Mouse (Mus musculus) embryonic stem cell, embryonic (primary cell): ENCODE measurements around the gene Myh14.

ENCODE experiments used
- CTCF ChIA-PET, 4 experiments: fragments of 300-600 bp in 2 of 4; fragments of 350-600 bp in 2 of 4; sonication (Branson Sonifier 250); formaldehyde crosslinking; loops; one replicate each; lab custom pipeline; 2022; ENCODE audit warnings: inconsistent platforms in 2 of 4; lab: Charles Lee
- POLR2A ChIA-PET, 4 experiments: fragments of 300-600 bp in 2 of 4; fragments of 350-600 bp in 2 of 4; sonication (Branson Sonifier 250); formaldehyde crosslinking; loops; one replicate each; lab custom pipeline; 2022; ENCODE audit warnings: antibody characterized with exemption in 4 of 4, inconsistent platforms in 1 of 4; lab: Charles Lee

Gene Myh14

DNA sequence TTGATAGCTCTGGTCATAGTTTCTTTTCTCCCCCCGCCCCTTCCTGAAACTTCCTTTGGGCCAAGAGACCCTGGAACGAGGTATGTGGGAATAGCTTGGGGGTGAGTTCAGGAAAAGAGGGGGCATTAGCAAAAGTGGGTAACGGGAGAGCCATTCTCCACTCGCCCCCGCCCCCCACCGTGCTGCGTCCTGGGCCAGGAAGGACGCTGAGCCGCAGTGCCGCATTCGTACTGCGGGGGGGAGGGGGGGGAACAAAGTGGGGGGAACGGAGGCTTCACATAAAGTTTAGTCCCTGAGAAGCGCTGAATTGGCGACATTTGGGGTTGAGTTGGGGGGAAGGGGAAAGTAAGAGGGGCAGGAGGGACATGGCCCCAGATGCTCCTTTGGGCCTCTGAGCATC is 77.6 kb downstream of the Myh14 start:
- POLR2A ChIA-PET: interaction anchor here (0.6 to 10.3 kb wide), 14 partner anchors 10 to 456 kb away, joined by 3 to 212 read pairs (median 4); partner anchors contain the start of gene Pold1 (in 1 of the 4)
- CTCF ChIA-PET: interaction anchor here in 3 of 4 experiments (0.6 to 1.6 kb wide), 8 partner anchors 10 to 219 kb away, joined by 3 to 10 read pairs (median 4); no protein-coding TSS in a partner anchor

- CTCF ChIA-PET: interaction anchor here in 1 of 4 experiments (0.6 to 2.4 kb wide), 7 partner anchors 15 to 379 kb away, joined by 3 to 9 read pairs (median 4); no protein-coding TSS in a partner anchor
- POLR2A ChIA-PET: interaction anchor here in 3 of 4 experiments (0.7 to 10.3 kb wide), 23 partner anchors 9 to 457 kb away, joined by 3 to 212 read pairs (median 5); partner anchors contain the start of genes Pold1 (in 2 of the 3), 1700028J19Rik (in 1 of the 3), 2410002F23Rik (in 1 of the 3) and Emc10 (in 1 of the 3)
Observed at GRCm38 (mm10) chr7:44591348-44592116, 79.1 kb downstream of the Myh14 start.

GRCm38 (mm10) chr7:44590402-44591347 is 80.0 kb downstream of the Myh14 start, which contains the start of gene Kcnc3:
Gene Kcnc3, plus strand, starts transcription at chr7:44590664.
- POLR2A ChIA-PET: interaction anchor here in 3 of 4 experiments (0.6 to 10.3 kb wide), 103 partner anchors 8 to 983 kb away, joined by 3 to 212 read pairs (median 4); partner anchors contain the start of genes Pold1 (in 3 of the 3), Emc10 (in 2 of the 3), Fam71e1 (in 2 of the 3) and Il4i1 (in 2 of the 3)
- CTCF ChIA-PET: interaction anchor here in 3 of 4 experiments (0.5 to 2.4 kb wide), 28 partner anchors 10 to 286 kb away, joined by 3 to 25 read pairs (median 4); partner anchors contain the start of gene Pold1 (in 1 of the 3)

DNA sequence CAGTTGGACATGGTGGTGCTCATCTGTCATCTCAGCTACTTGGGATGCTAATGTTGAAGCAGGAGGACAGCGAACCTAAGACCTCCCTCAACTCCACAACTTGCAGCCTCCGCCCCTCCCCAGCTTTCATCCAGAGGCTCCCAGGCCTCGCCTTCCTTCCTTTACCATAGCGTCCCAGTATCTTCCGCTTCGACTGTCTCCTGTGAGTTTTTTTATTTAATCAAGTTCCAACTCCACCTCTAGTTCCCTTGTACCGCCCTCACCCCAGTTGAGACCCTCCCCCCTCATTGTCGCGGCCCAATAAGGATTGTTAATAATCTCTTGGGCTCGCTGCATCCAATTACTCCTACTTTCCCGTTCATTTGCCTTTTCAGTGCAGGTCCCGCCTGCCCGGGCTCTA is 80.7 kb downstream of the Myh14 start:
- ChIA-PET CTCF (interaction anchor here in 2 of 4 experiments (0.6 to 2.4 kb wide), 25 partner anchors 9 to 285 kb away, joined by 3 to 25 read pairs (median 4); partner anchors contain the start of gene Pold1 (in 1 of the 2)), POLR2A (interaction anchor here in 3 of 4 experiments (0.6 to 10.3 kb wide), 96 partner anchors 9 to 982 kb away, joined by 3 to 212 read pairs (median 4); partner anchors contain the start of genes Emc10 (in 2 of the 3), Fam71e1 (in 2 of the 3), Il4i1 (in 2 of the 3) and Nr1h2 (in 2 of the 3))

DNA sequence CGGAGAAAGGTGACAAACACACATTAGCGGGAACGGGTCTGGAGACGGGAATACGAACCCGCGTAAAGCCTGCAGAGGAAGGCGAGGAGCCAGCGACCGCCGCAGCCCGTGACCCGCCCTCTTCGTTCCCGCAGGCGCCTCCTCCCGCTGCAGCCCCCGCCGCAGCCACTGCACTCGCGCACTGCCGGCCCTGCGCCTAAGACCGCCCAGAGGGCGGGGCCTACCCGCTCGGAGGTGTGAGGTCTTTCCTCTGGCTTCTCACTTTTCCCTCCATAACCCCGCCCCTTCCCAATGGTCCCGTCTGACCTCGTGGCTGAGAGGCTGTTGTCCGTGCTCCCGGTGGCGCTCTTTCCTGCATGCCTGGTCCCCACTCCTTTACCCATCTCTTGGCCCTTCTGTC is 81.5 kb downstream of the Myh14 start:
- POLR2A ChIA-PET: interaction anchor here (0.5 to 10.3 kb wide), 9 partner anchors 10 to 214 kb away, joined by 3 to 212 read pairs (median 8); no protein-coding TSS in a partner anchor
- CTCF ChIA-PET: interaction anchor here in 2 of 4 experiments (0.6 to 1.7 kb wide), 3 partner anchors 8 to 35 kb away, joined by 3 to 7 read pairs (median 3); no protein-coding TSS in a partner anchor

GRCm38 (mm10) chr7:44588338-44588737 is 82.3 kb downstream of the Myh14 start:
- ChIA-PET CTCF (interaction anchor here in 2 of 4 experiments (0.6 to 0.8 kb wide), 2 partner anchors 27 to 363 kb away, joined by 3 to 5 read pairs; no protein-coding TSS in a partner anchor), POLR2A (interaction anchor here in 3 of 4 experiments (0.9 to 10.3 kb wide), 4 partner anchors 15 to 28 kb away, joined by 3 to 212 read pairs (median 66); no protein-coding TSS in a partner anchor)

DNA sequence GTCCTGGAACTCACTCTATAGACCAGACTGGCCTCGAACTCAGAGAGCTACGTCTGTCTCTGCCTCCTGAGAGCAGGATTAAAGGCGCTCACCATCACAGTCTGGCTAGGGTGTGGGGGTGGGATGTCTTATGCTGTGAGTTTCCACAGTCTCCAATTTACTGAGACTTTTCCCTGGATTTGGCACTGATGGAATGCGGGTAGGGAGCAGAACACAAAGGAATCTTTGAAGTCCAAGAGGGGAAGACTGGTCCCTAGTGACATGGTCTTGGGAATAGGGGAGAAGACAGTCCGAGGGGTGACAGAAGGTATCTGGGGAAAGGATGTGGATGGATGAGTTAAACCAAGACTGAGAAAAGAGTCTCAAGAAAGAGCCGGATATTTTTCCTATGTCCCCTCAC is 83.0 kb downstream of the Myh14 start:
- POLR2A ChIA-PET: interaction anchor here (0.6 to 10.3 kb wide), 9 partner anchors 10 to 1616 kb away, joined by 3 to 212 read pairs (median 3); partner anchors contain the start of gene Napsa (in 1 of the 4)
- CTCF ChIA-PET: interaction anchor here in 2 of 4 experiments (1.0 to 1.5 kb wide), 4 partner anchors 11 to 101 kb away, joined by 3 to 6 read pairs (median 3); no protein-coding TSS in a partner anchor

DNA sequence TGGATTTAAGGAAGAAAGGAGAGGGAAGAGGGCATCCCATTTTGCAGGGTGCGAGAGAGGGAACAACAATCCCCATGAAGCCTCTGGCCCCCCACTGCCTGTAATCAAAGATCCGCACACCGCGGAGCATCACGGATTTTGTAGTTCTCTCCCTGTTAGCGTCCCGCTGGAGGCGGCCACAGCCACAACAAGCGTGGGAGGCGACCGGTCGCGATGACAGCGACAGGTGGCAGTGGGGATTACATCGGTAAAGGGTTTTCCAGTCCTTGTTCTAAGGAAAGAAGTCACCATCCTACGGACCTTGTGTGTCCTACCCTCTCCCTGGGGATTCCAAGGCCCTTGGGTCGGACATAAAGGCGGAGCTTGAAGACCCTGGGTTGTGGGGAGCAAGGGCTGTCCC is 83.7 kb downstream of the Myh14 start:
- POLR2A ChIA-PET: interaction anchor here in 3 of 4 experiments (0.6 to 10.3 kb wide), 11 partner anchors 11 to 1616 kb away, joined by 3 to 212 read pairs (median 3); partner anchors contain the start of genes Il4i1 (in 1 of the 3), Napsa (in 1 of the 3) and Nup62 (in 1 of the 3)

DNA sequence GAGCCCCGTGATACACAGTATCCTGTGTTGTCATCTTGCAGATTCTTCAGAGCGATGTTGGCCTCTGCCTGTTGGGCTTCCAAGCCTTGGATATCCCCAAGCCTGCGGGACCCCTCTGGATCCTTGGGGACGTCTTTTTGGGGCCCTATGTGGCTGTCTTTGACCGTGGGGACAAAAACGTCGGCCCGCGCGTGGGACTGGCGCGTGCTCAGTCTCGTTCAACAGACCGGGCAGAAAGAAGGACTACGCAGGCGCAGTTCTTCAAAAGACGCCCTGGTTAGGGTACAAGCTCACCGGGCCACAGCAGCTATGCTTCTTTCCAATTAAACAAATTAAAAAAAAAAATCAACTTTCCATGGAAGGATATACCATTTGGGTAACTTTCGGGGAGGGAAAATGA is 84.1 kb downstream of the Myh14 start:
- POLR2A ChIA-PET: interaction anchor here in 3 of 4 experiments (0.9 to 10.3 kb wide), 12 partner anchors 10 to 400 kb away, joined by 3 to 212 read pairs (median 4); partner anchors contain the start of genes Il4i1 (in 1 of the 3), Nup62 (in 1 of the 3) and Prmt1 (in 1 of the 3)

More for the DNA sequence above, 83.7 kb downstream of the Myh14 start:
- CTCF ChIA-PET: interaction anchor here (0.6 to 1.6 kb wide), 11 partner anchors 10 to 324 kb away, joined by 3 to 6 read pairs (median 3); no protein-coding TSS in a partner anchor

DNA sequence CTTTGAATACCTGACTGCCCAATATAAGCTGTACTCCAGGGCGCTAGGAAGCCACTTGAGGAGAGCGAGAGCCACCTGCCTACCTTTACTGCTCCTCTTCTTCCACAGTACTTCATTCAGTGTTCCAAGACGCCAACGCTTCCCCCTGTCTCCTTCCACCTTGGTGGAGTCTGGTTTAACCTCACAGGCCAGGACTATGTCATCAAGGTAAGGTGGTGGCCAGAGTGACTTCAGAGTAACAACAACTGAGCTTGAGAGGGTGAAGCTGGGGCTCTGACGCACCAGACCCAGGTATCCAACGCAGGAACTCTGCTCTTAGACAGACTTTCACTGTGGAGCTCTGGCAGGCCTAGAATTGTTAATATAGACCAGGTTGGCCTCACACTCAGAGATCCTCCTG is 85.0 kb downstream of the Myh14 start:
- ChIA-PET CTCF (interaction anchor here in 3 of 4 experiments (0.6 to 1.6 kb wide), 5 partner anchors 11 to 63 kb away, joined by 3 to 5 read pairs (median 3); no protein-coding TSS in a partner anchor), POLR2A (interaction anchor here in 3 of 4 experiments (0.7 to 10.3 kb wide), 8 partner anchors 9 to 401 kb away, joined by 3 to 212 read pairs (median 3); partner anchors contain the start of genes Pold1 (in 1 of the 3) and Prmt1 (in 1 of the 3))

More for the DNA sequence above, 84.1 kb downstream of the Myh14 start:
- CTCF ChIA-PET: interaction anchor here (0.6 to 1.6 kb wide), 9 partner anchors 10 to 324 kb away, joined by 3 to 6 read pairs (median 3); no protein-coding TSS in a partner anchor

DNA sequence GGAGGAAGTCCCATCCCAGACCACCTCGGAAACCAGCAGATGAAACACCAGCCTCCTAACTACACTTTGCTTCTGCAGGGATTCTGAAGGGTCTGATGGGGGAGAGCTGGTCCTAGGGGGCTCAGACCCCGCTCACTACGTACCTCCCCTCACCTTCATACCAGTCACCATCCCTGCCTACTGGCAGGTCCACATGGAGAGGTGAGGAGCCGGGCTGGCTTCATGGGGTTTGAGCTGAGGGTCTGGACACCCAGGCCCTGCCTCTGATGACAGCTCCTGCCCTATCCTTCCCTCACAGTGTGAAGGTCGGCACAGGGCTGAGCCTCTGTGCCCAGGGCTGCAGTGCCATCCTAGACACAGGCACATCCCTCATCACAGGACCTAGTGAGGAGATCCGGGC is 85.7 kb downstream of the Myh14 start:
- POLR2A ChIA-PET: interaction anchor here in 2 of 4 experiments (0.7 to 1.6 kb wide), 6 partner anchors 16 to 76 kb away, joined by 3 to 4 read pairs (median 3); partner anchors contain the start of gene Pold1 (in 1 of the 2)
- CTCF ChIA-PET: interaction anchor here in 2 of 4 experiments (0.6 to 1.2 kb wide), 5 partner anchors 9 to 48 kb away, joined by 3 to 4 read pairs (median 3); no protein-coding TSS in a partner anchor

DNA sequence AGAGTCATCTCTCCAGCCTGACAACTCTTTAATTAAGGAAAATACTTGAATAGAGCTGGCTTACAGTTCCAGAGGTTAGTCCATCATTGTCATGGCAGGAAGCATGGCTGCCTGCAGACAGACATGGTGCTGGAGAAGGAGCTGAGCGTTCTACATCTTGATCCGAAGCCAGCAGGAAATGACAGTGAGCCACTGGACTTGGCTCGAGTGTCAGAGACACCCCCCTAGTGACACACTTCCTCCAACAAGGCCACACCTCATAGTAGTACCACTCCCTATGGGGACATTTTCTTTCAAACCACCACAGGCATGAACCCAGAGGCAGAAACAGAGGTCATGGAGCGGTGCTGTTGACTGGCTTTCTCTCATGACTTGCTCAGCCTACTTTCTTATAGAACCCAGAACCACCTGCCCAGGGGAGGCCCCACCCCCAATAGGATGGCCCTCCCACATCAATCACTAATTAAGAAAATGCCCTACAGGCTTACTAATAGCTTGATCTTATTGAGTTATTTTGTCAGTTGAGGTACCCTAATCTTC is 86.3 kb downstream of the Myh14 start:
- CTCF ChIA-PET: interaction anchor here in 2 of 4 experiments (0.6 to 1.0 kb wide), 4 partner anchors 8 to 63 kb away, joined by 3 to 6 read pairs (median 4); no protein-coding TSS in a partner anchor
- POLR2A ChIA-PET: interaction anchor here in 2 of 4 experiments (0.7 to 1.6 kb wide), 5 partner anchors 15 to 77 kb away, joined by 3 to 4 read pairs (median 3); no protein-coding TSS in a partner anchor

DNA sequence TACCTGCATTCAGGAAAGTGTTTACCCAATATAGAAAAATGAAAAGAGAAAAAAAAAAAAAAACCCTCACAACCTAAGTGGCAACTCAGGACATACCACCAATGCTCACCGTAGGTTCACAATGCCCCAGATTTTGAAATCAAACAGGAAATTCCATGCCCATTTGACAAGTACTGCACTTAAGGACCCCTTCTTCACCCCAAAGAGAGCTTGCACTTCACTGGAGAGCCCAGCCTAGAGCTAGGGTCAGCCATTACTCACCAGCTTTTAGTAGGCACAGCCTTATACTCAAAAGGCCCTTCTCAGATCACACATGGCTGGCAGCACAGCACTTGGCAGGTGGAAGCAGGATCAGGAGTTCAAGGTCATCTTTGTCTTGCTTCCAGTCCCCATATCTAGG is 87.5 kb downstream of the Myh14 start:
- POLR2A ChIA-PET: interaction anchor here in 3 of 4 experiments (0.8 to 1.5 kb wide), 4 partner anchors 8 to 35 kb away, joined by 3 to 4 read pairs (median 4); partner anchors contain the start of gene Pold1 (in 1 of the 3)

DNA sequence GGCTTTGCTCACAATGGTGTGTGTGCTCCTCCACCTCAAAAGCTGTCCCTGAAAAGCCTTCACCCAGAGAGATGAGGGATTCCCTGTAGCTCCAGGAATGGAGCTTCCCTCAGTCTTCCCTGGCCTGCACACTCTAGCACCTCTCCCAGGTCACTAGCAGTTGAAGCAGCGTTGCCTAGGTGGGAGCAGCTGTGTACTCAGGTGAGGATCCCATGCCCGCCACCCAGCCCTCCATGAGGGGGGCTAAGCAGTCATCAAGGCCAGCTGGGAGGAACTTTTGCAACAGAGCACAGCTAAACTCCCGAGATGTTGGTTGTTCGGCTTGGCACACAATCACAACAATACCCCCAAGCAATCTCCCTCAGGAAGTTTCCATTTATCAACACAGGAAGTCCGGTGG is 87.9 kb downstream of the Myh14 start:
- POLR2A ChIA-PET: interaction anchor here in 3 of 4 experiments (0.8 to 1.5 kb wide), 5 partner anchors 9 to 34 kb away, joined by 3 to 4 read pairs (median 3); partner anchors contain the start of genes Napsa (in 1 of the 3) and Pold1 (in 1 of the 3)
- CTCF ChIA-PET: interaction anchor here in 3 of 4 experiments (0.6 to 0.7 kb wide), 4 partner anchors 34 to 981 kb away, joined by 3 to 10 read pairs (median 4); no protein-coding TSS in a partner anchor

More for the DNA sequence above, 87.5 kb downstream of the Myh14 start:
- CTCF ChIA-PET: interaction anchor here in 3 of 4 experiments (0.6 to 0.7 kb wide), 4 partner anchors 34 to 982 kb away, joined by 3 to 10 read pairs (median 4); no protein-coding TSS in a partner anchor

DNA sequence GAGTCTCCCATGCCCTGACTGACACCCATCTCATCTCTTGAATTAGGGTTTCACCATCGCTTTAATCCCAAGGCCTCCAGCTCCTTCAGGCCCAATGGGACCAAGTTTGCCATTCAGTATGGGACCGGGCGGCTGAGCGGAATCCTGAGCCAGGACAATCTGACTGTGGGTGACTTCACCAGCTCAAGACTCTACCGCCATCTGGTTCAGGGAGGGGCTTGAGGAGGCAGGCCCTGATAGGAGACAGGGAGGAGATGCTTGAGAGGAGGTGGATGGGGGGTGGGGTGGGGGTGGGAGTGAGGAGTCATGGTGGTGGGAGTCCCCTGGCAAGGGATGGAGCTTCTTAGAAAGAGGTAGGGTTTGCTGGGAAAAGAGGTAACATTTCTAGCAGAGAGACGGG is 89.0 kb downstream of the Myh14 start:
- POLR2A ChIA-PET: interaction anchor here (0.5 to 2.0 kb wide), 10 partner anchors 9 to 239 kb away, joined by 3 to 9 read pairs (median 4); partner anchors contain the start of genes Kcnc3 (in 2 of the 4) and Napsa (in 1 of the 4)

More for the DNA sequence above, 89.0 kb downstream of the Myh14 start:
- CTCF ChIA-PET: interaction anchor here in 2 of 4 experiments (0.8 to 1.3 kb wide), 4 partner anchors 8 to 60 kb away, joined by 3 to 4 read pairs (median 3); no protein-coding TSS in a partner anchor
